Mouse (Mus musculus): ENCODE measurements around the gene Kidins220. TPM values are rescaled to one million over a fixed set of nuclear protein-coding genes. Genes with fewer than 3 reads are reported as not detected.

The Kidins220 gene
- polyA plus RNA-seq, 1 experiment from 2014 or later: 46.7 TPM

DNA sequence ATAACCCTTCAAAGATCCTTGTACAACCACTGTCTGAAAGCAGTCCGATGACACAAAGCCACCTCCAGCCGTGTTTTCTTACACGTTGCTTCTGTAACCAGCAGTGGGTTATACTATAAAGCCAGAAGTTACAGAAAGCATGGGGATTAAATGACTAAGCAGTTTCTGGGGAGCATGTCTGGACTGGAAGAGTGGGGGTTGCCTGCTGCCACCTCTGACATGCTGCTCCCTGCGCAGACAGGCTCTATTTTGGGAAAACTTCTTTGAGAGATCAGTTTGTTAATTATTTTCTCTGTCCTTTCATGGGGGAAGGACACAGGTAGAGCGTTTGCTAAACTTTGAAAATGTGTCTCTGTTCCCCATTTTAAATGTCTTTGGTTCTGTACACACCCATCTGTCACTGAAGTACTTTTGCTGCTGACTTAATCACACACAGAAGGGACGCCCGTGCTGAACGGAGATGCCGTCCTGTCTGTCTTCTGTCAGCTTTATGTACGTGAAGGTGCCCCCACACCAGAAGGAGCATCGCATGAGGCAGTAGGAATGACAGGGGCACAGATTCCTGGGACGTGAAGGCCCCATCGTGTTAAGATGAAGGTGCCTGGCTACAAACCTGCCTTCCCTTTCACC, 11.2 kb upstream of the Kidins220 start:
- Histone ChIP-seq H3K9ac (peak overlapping the region; percentile 56; the same call in 1 of the 2 replicates), H3K4me3 (peak overlapping the region; percentile 33), H3K27ac (ENCODE audit: poor library complexity, severe bottlenecking) (peak overlapping the region; percentile 75)

GRCm38 (mm10) chr12:24965406-24965805, 9.3 kb upstream of the Kidins220 start:
- H3K9me3 ChIP-seq (replicated peaks): peaks cover 5% of the 10 kb centered on the region; the same call in 1 of the 2 replicates
- H3K27ac ChIP-seq (ENCODE audit: poor library complexity, severe bottlenecking): no peak overlapping the region
- no peaks in the 10 kb centered on the region for H3K27me3 ChIP-seq (replicated peaks)
- ATAC-seq (ENCODE audit: insufficient number of reproducible peaks, low FRiP score): no peak
- WGBS: 78% methylated on average over 6 of the region's 6 CpGs
- no peak overlapping the region for H3K4me3 ChIP-seq
- H3K4me1 ChIP-seq (replicated peaks): peaks cover 14% of the 10 kb centered on the region
- peaks cover under 1% of the 10 kb centered on the region; the same call in 1 of the 2 replicates for H3K36me3 ChIP-seq
- H3K9ac ChIP-seq: no peak overlapping the region
- no peak overlapping the region for H3K4me2 ChIP-seq

More for the DNA sequence above, 11.2 kb upstream of the Kidins220 start:
- peak; percentile 51; the same call in 1 of the 2 replicates for ATAC-seq (ENCODE audit: insufficient number of reproducible peaks, low FRiP score)
- 38% methylated on average over 13 of the region's 13 CpGs for WGBS
- Histone ChIP-seq H3K9me3 (replicated peaks) (peaks cover 5% of the 10 kb centered on the region; the same call in 1 of the 2 replicates), H3K27me3 (replicated peaks) (no peaks in the 10 kb centered on the region), H3K4me2 (peak overlapping the region; percentile 68), H3K4me1 (replicated peaks) (peaks cover 23% of the 10 kb centered on the region), H3K36me3 (peaks cover 10% of the 10 kb centered on the region)

GRCm38 (mm10) chr12:24966046-24966445, 8.7 kb upstream of the Kidins220 start:
- H3K4me2 ChIP-seq: no peak overlapping the region
- H3K27me3 ChIP-seq (replicated peaks): no peaks in the 10 kb centered on the region
- no peak overlapping the region for H3K27ac ChIP-seq (ENCODE audit: poor library complexity, severe bottlenecking)
- H3K9ac ChIP-seq: no peak overlapping the region
- 85% methylated on average over 2 of the region's 2 CpGs for WGBS
- no peak for ATAC-seq (ENCODE audit: insufficient number of reproducible peaks, low FRiP score)
- peaks cover 14% of the 10 kb centered on the region for H3K4me1 ChIP-seq (replicated peaks)
- H3K36me3 ChIP-seq: no peaks in the 10 kb centered on the region
- H3K9me3 ChIP-seq (replicated peaks): peaks cover 5% of the 10 kb centered on the region; the same call in 1 of the 2 replicates
- H3K4me3 ChIP-seq: no peak overlapping the region

- no peaks in the 10 kb centered on the region for H3K27me3 ChIP-seq (replicated peaks)
- no peak overlapping the region for H3K4me2 ChIP-seq
- H3K27ac ChIP-seq (ENCODE audit: poor library complexity, severe bottlenecking): no peak overlapping the region
- no peak overlapping the region for H3K4me3 ChIP-seq
- H3K4me1 ChIP-seq (replicated peaks): peaks cover 34% of the 10 kb centered on the region
- H3K36me3 ChIP-seq: 0 out of 2 replicates have a peak, but pooled peaks cover under 1% of the 10 kb centered on the region
- 81% methylated on average over 5 of the region's 5 CpGs for WGBS
- peaks cover 3% of the 10 kb centered on the region; the same call in 1 of the 2 replicates for H3K9me3 ChIP-seq (replicated peaks)
- ATAC-seq (ENCODE audit: insufficient number of reproducible peaks, low FRiP score): no peak
- no peak overlapping the region for H3K9ac ChIP-seq
These were observed 3.1 kb upstream of the Kidins220 start for GRCm38 (mm10) chr12:24971490-24972200.

GRCm38 (mm10) chr12:24972371-24973350, 2.1 kb upstream of the Kidins220 start:
- H3K9me3 ChIP-seq (replicated peaks): no peaks in the 10 kb centered on the region
- H3K4me2 ChIP-seq: no peak overlapping the region
- peaks cover 41% of the 10 kb centered on the region for H3K4me1 ChIP-seq (replicated peaks)
- H3K9ac ChIP-seq: no peak overlapping the region
- H3K36me3 ChIP-seq: peaks cover 9% of the 10 kb centered on the region
- no peak overlapping the region for H3K4me3 ChIP-seq
- WGBS: 65% methylated on average over 8 of the region's 8 CpGs
- H3K27ac ChIP-seq (ENCODE audit: poor library complexity, severe bottlenecking): no peak overlapping the region
- no peak for ATAC-seq (ENCODE audit: insufficient number of reproducible peaks, low FRiP score)
- H3K27me3 ChIP-seq (replicated peaks): no peaks in the 10 kb centered on the region

DNA sequence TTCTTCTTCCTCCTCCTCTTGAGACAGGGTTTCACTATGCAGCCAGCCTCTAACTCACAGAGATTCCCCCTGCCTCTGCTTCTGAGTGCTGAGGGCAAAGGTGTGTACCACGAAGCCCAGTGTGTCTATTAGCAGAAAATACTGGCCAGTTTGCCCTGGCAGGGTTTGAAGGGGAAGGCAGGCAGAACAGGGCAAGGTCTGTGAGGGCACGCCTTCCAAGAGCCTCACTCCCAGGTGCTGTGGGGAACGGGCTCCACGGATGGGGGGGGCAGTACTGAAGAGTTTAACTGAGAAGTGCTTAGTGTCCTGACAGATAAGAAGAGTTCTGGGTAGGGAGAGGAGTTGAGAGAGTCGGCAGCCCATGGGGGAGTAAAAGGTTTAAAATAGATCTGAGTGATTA, 1.1 kb upstream of the Kidins220 start:
- Histone ChIP-seq H3K9me3 (replicated peaks) (no peaks in the 10 kb centered on the region), H3K9ac (no peak overlapping the region)

DNA sequence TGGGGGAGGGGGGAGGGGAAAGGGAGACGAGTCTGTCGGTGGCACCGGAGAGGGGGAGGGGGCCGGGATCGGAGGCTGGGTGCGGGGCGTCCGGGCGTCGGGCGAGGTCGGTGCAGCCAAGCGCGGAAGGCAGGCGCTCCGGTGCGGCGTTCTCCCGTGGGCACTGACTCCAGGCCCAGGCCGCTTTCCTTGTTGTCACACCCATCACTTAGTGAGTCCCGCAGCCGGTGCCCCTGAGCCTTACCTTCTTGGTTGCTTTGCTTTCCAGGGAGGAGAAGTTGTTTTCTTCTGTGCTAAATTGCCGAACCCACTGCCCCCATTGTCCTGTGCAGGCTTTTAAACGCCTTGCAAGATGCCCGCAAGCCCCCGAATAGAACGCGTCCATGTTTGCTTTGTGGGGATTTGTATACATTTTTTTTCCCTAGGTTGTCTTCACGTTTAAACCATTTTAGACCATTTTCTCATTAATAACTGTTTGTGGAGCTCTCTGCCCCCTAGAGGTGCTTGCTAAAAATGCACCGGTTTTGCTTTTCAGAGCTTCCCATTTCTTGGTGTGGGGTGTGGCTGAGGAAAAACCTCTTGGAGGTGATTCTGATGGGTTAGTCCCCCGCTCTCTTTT, 499 bp downstream of the Kidins220 start:
- no peak; the same call in 1 of the 2 replicates for ATAC-seq (ENCODE audit: insufficient number of reproducible peaks, low FRiP score)
- no peaks in the 10 kb centered on the region for H3K27me3 ChIP-seq (replicated peaks)
- H3K9me3 ChIP-seq (replicated peaks): no peaks in the 10 kb centered on the region
- peak overlapping the region; percentile 86 for H3K9ac ChIP-seq
- H3K4me2 ChIP-seq: peak overlapping the region; percentile 66
- WGBS: under 1% methylated on average over 31 of the region's 31 CpGs
- peaks cover 46% of the 10 kb centered on the region for H3K4me1 ChIP-seq (replicated peaks)
- H3K27ac ChIP-seq (ENCODE audit: poor library complexity, severe bottlenecking): peak overlapping the region; percentile 96
- H3K4me3 ChIP-seq: peak overlapping the region; percentile 88
- H3K36me3 ChIP-seq: peaks cover 17% of the 10 kb centered on the region

More for the DNA sequence above, 1.1 kb upstream of the Kidins220 start:
- Histone ChIP-seq H3K4me1 (replicated peaks) (peaks cover 41% of the 10 kb centered on the region), H3K27ac (ENCODE audit: poor library complexity, severe bottlenecking) (no peak overlapping the region), H3K36me3 (peaks cover 9% of the 10 kb centered on the region), H3K4me2 (no peak overlapping the region), H3K27me3 (replicated peaks) (no peaks in the 10 kb centered on the region), H3K4me3 (no peak overlapping the region)
- 37% methylated on average over 5 of the region's 5 CpGs for WGBS
- ATAC-seq (ENCODE audit: insufficient number of reproducible peaks, low FRiP score): no peak

DNA sequence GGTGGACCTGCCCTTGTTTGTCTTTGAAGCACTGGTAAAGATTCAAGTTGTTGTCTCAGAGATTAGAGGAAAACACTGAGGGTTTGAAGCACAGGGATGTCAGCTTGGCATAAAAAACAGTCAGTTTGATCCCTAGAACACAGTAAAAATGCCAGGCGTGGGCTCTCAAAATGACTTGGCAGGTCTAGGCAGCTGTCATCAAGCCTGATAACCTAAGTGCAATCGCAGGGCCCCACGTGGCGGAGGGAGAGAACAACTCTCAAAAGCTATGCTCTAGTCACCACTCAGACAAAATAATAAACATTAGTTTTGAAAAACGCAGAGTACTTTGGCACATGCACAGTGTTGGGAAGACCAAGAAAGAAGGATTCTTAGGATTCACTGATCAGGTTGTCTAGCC, 10.5 kb downstream of the Kidins220 start:
- WGBS: 47% methylated on average over 5 of the region's 5 CpGs
- H3K9me3 ChIP-seq (replicated peaks): no peaks in the 10 kb centered on the region
- no peak overlapping the region for H3K4me2 ChIP-seq
- H3K27me3 ChIP-seq (replicated peaks): no peaks in the 10 kb centered on the region
- H3K36me3 ChIP-seq: peaks cover 41% of the 10 kb centered on the region
- H3K9ac ChIP-seq: no peak overlapping the region
- H3K4me3 ChIP-seq: no peak overlapping the region
- no peak for ATAC-seq (ENCODE audit: insufficient number of reproducible peaks, low FRiP score)
- no peak overlapping the region for H3K27ac ChIP-seq (ENCODE audit: poor library complexity, severe bottlenecking)
- peaks cover 34% of the 10 kb centered on the region for H3K4me1 ChIP-seq (replicated peaks)

DNA sequence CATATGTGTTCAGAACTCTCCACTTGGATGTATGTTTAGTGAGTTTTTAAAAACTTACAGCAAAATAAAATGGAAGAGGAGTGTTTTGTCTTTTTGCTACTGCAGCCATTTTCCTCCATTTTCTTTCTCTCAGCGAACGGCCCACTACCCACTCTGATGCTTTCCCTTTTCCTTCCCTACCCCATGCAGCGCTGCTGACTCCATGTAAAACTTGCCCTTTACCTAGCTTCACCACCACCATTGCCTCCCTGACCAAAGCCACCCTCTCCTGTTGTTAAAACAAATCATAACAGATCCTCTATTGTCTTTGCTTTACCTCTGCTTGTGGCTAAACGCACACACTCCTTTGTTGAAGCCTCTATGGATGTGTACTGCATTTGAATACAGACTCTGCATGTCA, 20.6 kb downstream of the Kidins220 start:
- H3K4me1 ChIP-seq (replicated peaks): 0 out of 2 replicates have a peak, but pooled peaks cover 2% of the 10 kb centered on the region
- no peak overlapping the region for H3K27ac ChIP-seq (ENCODE audit: poor library complexity, severe bottlenecking)
- 82% methylated on average over 4 of the region's 4 CpGs for WGBS
- no peaks in the 10 kb centered on the region for H3K9me3 ChIP-seq (replicated peaks)
- no peak overlapping the region for H3K4me2 ChIP-seq
- H3K36me3 ChIP-seq: peaks cover 87% of the 10 kb centered on the region
- no peak overlapping the region for H3K9ac ChIP-seq
- H3K27me3 ChIP-seq (replicated peaks): no peaks in the 10 kb centered on the region
- ATAC-seq (ENCODE audit: insufficient number of reproducible peaks, low FRiP score): no peak
- no peak overlapping the region for H3K4me3 ChIP-seq

- H3K9ac ChIP-seq: no peak overlapping the region
- H3K9me3 ChIP-seq (replicated peaks): no peaks in the 10 kb centered on the region
- WGBS: 84% methylated on average over 6 of the region's 6 CpGs
- ATAC-seq (ENCODE audit: insufficient number of reproducible peaks, low FRiP score): no peak
- peaks cover 82% of the 10 kb centered on the region for H3K36me3 ChIP-seq
- no peak overlapping the region for H3K4me2 ChIP-seq
- peaks cover 3% of the 10 kb centered on the region; the same call in 1 of the 2 replicates for H3K4me1 ChIP-seq (replicated peaks)
- no peak overlapping the region for H3K4me3 ChIP-seq
- H3K27ac ChIP-seq (ENCODE audit: poor library complexity, severe bottlenecking): no peak overlapping the region
- no peaks in the 10 kb centered on the region for H3K27me3 ChIP-seq (replicated peaks)
These were observed 30.6 kb downstream of the Kidins220 start for GRCm38 (mm10) chr12:25005350-25005749.

Measured in heart, embryonic 12.5 days (tissue).